Mouse (Mus musculus) common myeloid progenitor, adult 5-6 weeks (primary cell): Measurements from ENCODE around the gene Gm49673. TPM values are rescaled to one million over a fixed set of nuclear protein-coding genes. Genes with fewer than 3 reads are reported as not detected.
"Not testable (repeated sequence)": the region's sequence is repeated elsewhere in the genome, so short reads cannot be mapped to it uniquely, and the experiment has no call there.

Experiments
- ATAC-seq: replicated peaks from 2 replicates; pipeline ENCODE4 v1.8.0; 2016; ENCODE audit warnings: low read depth, mild to moderate bottlenecking, moderate TSS enrichment, inconsistent platforms; ENCODE audit not compliant: poor library complexity, severe bottlenecking
- total RNA-seq: library from RNA; stranded (forward); fragments of 200-1000, 187-1606 nt; gene quantifications from 2 replicates; pipeline ENCODE4 v1.2.3, GENCODE M21; 2017

Gene Gm49673
- total RNA-seq, 1 experiment from 2014 or later = not detected

GRCm38 (mm10) chr17:8140210-8140609 lies 7.4 kb downstream of the Gm49673 start:
- ATAC-seq = peak; percentile 68

GRCm38 (mm10) chr17:8138116-8138515 lies 9.5 kb downstream of the Gm49673 start:
- not testable (repeated sequence) for ATAC-seq

GRCm38 (mm10) chr17:8130849-8131248 lies 16.7 kb downstream of the Gm49673 start:
- ATAC-seq = not testable (repeated sequence)

GRCm38 (mm10) chr17:8129578-8129977 lies 18.0 kb downstream of the Gm49673 start:
- not testable (repeated sequence) for ATAC-seq

GRCm38 (mm10) chr17:8128326-8128993 lies 19.1 kb downstream of the Gm49673 start:
- peak; percentile 39; the same call in 1 of the 2 replicates for ATAC-seq

- not testable (repeated sequence) for ATAC-seq
Observed at GRCm38 (mm10) chr17:8124586-8124985, 23.0 kb downstream of the Gm49673 start.

- not testable (repeated sequence) for ATAC-seq
Observed at GRCm38 (mm10) chr17:8122974-8123373, 24.6 kb downstream of the Gm49673 start.

- not testable (repeated sequence) for ATAC-seq
Observed at GRCm38 (mm10) chr17:8116928-8117327, 30.7 kb downstream of the Gm49673 start.

- ATAC-seq = peak; percentile 91
Observed at GRCm38 (mm10) chr17:8116378-8116777, 31.2 kb downstream of the Gm49673 start.

- ATAC-seq = not testable (repeated sequence)
Observed at GRCm38 (mm10) chr17:8112199-8112598, 35.4 kb downstream of the Gm49673 start.

GRCm38 (mm10) chr17:8101297-8101609 lies 46.3 kb downstream of the Gm49673 start:
- ATAC-seq = not testable (repeated sequence)

- not testable (repeated sequence) for ATAC-seq
Observed at GRCm38 (mm10) chr17:8100405-8101296, 46.9 kb downstream of the Gm49673 start.

GRCm38 (mm10) chr17:8096199-8096598 lies 51.4 kb downstream of the Gm49673 start:
- not testable (repeated sequence) for ATAC-seq

- ATAC-seq = not testable (repeated sequence)
Observed at GRCm38 (mm10) chr17:8095653-8096052, 51.9 kb downstream of the Gm49673 start.

GRCm38 (mm10) chr17:8092537-8093526 lies 54.8 kb downstream of the Gm49673 start:
- peak; percentile 64 for ATAC-seq

- ATAC-seq = not testable (repeated sequence)
Observed at GRCm38 (mm10) chr17:8091320-8091719, 56.3 kb downstream of the Gm49673 start.

- peak; percentile 36; the same call in 1 of the 2 replicates for ATAC-seq
Observed at GRCm38 (mm10) chr17:8069847-8070246, 77.7 kb downstream of the Gm49673 start.

GRCm38 (mm10) chr17:8056637-8057138 lies 90.9 kb downstream of the Gm49673 start:
- ATAC-seq = not testable (repeated sequence)

- ATAC-seq = not testable (repeated sequence)
Observed at GRCm38 (mm10) chr17:8055919-8056589, 91.5 kb downstream of the Gm49673 start.
